Mouse (Mus musculus) lung, postnatal 10 days (tissue): Measurements from ENCODE around the gene Sh3bp1.

Source experiments
- DNase-seq: peaks from one replicate; pipeline ENCODE4 v3.0.0; 2021

Sh3bp1 gene

GRCm38 (mm10) chr15:78948152-78948725 lies 48.7 kb downstream of the Sh3bp1 start:
- DNase-seq, result no peak

GRCm38 (mm10) chr15:78948883-78949282 lies 49.3 kb downstream of the Sh3bp1 start:
- DNase-seq, result no peak

- no peak for DNase-seq
Measured at GRCm38 (mm10) chr15:78955663-78956062, 56.1 kb downstream of the Sh3bp1 start.

- peak; percentile 36 for DNase-seq
Measured at GRCm38 (mm10) chr15:78956351-78956750, 56.8 kb downstream of the Sh3bp1 start.

- no peak for DNase-seq
Measured at GRCm38 (mm10) chr15:78957021-78957420, 57.5 kb downstream of the Sh3bp1 start.

- DNase-seq, result no peak
Measured at GRCm38 (mm10) chr15:78959537-78959936, 60.0 kb downstream of the Sh3bp1 start.

GRCm38 (mm10) chr15:78960088-78960487 lies 60.5 kb downstream of the Sh3bp1 start:
- DNase-seq, result peak; percentile 44
